Mouse (Mus musculus): ENCODE results near the gene Furin. TPM values are rescaled to one million over a fixed set of nuclear protein-coding genes. Genes with fewer than 3 reads are reported as not detected.
A peak's percentile ranks its signal among the peaks of the same experiment; 100 is the strongest.

Furin gene
- total RNA-seq, 1 experiment from 2014 or later, result 31.1 TPM

DNA sequence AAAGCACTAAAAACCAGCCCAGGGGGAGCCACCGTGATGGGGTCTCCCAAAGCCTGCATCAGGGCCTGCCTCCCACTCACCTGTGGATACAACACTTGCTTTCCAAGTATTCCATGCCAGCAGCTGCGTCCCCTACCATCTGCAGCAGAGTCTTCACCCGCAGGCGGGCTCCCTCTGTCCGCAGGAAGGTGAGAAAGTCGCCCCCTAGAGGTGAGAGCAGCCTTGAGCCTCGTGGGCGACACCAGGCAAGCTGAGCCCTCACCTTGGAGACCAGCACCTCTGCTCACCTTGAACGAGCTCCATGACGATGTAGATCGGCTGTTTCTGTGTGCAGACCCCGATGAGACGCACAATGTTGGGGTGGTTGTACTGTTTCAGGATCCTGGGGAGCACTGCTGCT lies 25.7 kb downstream of the Furin start:
- ATAC-seq (replicated peaks; ENCODE audit: insufficient number of reproducible peaks, low FRiP score, low TSS enrichment, poor library complexity, severe bottlenecking), result no peak

DNA sequence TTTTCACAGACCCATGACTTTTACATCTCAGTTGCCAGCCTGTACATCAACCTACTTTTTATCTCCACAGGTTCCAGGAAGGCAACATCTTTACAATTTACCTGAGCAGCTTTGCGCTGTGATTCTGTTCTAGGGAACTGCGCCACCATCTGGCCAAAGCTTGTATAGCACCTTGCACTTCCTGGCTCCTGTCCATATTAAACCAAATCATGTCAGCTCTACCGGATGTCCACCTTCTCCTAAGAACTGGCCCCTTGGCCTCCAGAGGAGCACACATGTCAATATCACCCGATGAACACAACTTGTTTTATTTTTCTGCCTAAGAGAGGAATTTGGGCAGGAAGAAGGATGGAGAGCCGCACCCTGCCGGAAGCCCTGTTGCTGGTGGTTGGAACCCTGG lies 27.8 kb downstream of the Furin start:
- ATAC-seq (replicated peaks; ENCODE audit: insufficient number of reproducible peaks, low FRiP score, low TSS enrichment, poor library complexity, severe bottlenecking), result peak; percentile 34; the same call in 1 of the 2 replicates

DNA sequence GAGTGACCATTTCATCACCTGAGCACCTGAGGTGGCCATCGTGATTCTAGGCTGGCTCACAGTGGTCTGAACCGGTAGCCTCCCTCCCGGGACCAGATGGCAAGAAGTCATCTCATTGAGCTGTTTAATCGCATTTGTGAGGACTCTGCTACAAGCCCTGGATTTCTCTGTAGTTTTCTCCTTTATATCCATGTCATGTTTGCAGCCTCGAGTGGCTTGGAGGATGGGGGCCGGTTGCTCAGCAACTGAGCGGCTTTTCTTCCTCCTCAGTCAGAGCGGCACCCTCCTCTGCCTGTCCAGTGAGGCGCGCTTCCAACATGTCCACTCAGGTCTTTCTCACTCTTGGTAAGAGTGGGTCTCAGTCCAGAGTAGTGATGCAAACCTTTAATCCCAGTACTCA lies 29.0 kb downstream of the Furin start:
- ATAC-seq (replicated peaks; ENCODE audit: insufficient number of reproducible peaks, low FRiP score, low TSS enrichment, poor library complexity, severe bottlenecking), result no peak

DNA sequence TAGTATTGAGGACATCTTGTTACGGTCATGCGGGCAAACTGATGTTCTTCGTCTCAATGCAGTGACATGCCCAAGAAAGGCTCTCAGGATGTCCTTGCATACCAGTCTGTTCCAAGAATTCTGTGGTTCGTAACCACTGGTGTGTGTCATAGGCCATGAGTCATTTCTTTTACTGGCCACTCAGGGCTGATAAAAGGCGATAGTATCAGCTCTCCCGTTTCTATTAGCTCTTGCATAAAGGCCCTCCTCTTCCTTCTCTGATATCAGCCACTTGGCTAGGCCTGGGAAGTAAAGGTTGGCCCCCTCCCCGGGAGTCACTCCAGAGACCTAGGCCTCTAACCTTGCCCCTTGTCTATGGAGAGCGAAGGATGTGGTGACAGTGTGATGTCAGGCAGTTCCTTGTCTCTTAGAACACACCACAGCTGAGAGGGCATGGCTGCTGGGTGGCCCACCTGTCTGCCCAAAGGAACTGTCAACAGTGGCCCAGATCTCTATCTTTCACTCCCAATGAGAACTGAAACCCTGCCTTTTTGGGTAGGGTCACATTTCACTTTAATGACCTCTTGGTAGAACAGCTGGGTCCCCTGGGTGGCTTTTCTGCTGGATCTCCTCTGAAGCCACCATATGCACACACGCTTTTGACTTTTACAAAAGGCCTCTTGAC lies 29.7 kb downstream of the Furin start:
- ATAC-seq (replicated peaks; ENCODE audit: insufficient number of reproducible peaks, low FRiP score, low TSS enrichment, poor library complexity, severe bottlenecking), result peak; percentile 9; the same call in 1 of the 2 replicates

DNA sequence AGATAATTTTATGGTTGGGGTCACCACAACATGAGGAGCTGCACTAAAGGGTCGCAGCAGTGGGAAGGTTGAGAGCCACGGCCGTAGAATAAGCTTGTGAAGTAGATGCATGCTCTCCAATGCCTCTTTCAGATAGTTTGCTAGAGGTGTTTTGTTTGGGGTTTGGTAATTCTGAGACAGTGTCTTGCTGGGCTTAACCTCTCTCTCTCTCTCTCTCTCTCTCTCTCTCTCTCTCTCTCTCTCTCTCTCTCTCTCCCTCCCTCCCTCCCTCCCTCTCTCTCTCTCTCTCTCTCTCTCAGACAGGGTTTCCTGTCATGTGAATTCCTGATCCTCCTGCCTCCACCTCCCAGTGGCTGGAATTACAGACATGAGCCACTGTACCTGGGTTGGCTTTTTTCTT lies 30.5 kb downstream of the Furin start:
- no peak for ATAC-seq (replicated peaks; ENCODE audit: insufficient number of reproducible peaks, low FRiP score, low TSS enrichment, poor library complexity, severe bottlenecking)

DNA sequence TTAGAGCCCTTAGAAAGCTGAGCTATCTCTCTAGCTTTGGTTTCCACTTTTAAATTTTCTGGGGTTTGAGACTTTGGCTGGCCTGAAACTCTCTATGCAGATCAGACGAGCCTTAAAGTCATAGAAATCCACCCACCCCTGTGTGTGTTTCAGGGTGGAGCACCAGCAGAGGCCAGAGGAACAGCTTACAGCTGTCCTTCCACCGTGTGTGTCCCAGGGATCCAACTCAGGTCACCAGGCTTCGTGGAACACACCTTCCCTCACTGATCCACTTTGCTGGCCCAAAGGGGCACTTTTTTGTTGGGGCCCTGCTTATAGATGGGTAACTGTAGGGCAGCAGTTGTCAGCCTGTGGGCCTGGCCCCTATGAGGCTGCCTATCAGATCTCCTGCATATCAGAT lies 31.0 kb downstream of the Furin start:
- ATAC-seq (replicated peaks; ENCODE audit: insufficient number of reproducible peaks, low FRiP score, low TSS enrichment, poor library complexity, severe bottlenecking), result no peak

DNA sequence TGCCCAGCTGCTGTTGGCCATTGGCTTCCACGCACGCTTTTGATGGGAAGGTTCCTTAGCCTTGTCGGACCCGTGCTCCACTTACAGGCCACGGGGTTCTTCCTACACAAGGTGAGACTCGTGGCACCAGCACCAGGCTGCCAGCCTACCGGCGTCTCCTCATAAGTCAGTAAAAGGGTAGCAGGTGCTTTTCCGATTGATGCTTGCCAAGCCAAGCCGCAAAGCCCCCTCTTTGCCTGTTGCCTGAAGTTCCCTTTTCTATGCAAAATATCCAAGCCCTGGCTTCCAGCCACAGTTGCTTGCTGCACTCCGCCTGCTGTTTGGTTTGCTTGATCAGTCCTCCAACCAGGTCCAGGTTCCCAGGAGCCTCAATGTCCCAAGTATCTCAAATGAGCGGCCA lies 31.4 kb downstream of the Furin start:
- ATAC-seq (replicated peaks; ENCODE audit: insufficient number of reproducible peaks, low FRiP score, low TSS enrichment, poor library complexity, severe bottlenecking), result no peak

DNA sequence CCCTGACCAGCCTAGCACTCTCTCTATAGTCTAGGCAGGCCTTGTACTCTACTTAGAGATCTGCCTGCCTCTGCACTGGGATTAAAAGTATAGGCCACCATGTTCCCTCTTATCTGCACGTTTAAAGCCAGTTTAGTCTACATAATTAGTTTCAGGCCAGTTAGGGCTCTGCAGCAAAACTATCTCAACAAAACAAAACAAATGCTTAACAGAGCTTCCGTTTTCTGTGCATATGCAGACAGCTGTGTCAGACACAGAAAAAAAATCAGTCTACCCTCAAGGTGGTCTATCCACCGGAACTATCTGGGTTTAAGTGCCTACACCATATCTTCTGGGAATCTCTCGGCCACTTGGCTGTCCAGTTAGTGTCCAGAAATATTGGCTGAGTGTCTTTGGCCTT lies 31.9 kb downstream of the Furin start:
- ATAC-seq (replicated peaks; ENCODE audit: insufficient number of reproducible peaks, low FRiP score, low TSS enrichment, poor library complexity, severe bottlenecking), result no peak

DNA sequence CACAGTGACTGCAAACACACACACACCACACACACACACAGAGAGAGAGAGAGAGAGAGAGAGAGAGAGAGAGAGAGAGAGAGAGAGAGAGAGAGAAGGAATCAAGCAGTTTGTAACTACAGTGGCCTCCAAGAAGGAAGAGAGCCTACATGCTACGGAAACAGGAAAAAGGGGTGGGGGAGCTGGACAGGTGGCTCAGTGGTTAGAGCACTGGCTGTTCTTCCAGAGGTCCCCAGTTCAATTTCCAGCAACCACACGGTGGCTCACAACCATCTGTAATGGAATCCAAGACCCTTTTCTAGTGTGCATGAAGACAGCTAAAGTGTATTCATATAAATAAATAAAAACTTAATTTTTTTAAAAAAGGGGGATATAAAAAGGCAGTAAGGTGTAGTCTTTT lies 32.6 kb downstream of the Furin start:
- ATAC-seq (replicated peaks; ENCODE audit: insufficient number of reproducible peaks, low FRiP score, low TSS enrichment, poor library complexity, severe bottlenecking), result no peak

DNA sequence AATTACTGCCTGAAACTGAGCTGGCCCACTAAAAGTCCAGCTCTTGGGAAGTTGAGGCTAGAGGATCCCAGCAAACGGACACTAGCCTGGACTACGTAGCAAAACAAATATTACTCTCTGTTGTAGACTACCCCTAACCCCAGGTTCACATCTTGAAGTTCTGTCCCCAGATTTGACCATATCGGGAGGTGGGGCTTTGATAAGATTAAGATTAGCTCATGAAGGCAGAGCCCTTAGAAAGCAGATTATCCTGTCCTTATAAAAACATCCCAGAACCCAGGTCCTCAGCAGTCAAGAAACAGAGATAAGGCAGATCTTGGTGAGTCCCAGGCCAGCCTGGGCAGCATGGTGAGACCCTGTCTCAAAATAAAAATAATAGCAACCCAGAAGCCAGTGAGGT lies 33.1 kb downstream of the Furin start:
- no peak for ATAC-seq (replicated peaks; ENCODE audit: insufficient number of reproducible peaks, low FRiP score, low TSS enrichment, poor library complexity, severe bottlenecking)

DNA sequence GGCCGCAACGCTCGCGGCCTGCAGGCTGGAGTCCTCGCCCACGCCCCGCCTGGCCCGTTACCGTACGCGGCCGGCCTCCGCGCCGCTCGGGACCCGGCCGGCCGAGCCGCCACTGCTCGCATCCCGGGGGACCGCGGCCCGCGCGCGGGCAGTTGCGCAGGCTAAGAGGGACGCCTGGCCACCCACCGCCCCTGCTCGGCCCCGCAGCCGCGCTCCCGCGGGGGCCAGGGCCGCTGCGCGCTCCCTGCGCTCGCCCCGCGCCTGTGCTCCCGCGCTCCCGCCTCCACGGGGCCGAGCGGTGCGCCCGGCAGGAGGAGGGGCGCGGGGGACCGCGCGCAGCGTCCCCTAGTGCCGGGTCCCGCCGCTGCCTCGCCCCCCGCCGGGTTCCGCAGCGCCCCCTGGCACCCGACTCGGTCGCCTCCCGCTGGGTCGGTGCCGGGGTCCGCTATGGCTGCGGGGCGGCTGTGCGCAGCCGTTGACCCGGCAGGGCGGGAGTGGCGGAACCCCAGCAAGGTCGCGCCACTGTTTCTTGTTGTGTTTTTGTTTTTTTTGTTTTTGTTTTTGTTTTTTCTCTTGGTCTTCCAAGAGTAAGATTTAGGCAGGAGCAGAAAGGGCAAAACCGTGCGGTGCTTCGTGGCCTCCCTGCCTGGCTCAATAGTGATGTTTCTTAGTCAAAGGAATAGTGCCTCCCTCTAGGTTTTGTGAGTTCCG lies 34.0 kb downstream of the Furin start, which contains the start of gene Man2a2:
Man2a2 (minus strand) TSS at position 335 of the 711 bp plus-strand sequence.
- ATAC-seq (replicated peaks; ENCODE audit: insufficient number of reproducible peaks, low FRiP score, low TSS enrichment, poor library complexity, severe bottlenecking), result no peak

DNA sequence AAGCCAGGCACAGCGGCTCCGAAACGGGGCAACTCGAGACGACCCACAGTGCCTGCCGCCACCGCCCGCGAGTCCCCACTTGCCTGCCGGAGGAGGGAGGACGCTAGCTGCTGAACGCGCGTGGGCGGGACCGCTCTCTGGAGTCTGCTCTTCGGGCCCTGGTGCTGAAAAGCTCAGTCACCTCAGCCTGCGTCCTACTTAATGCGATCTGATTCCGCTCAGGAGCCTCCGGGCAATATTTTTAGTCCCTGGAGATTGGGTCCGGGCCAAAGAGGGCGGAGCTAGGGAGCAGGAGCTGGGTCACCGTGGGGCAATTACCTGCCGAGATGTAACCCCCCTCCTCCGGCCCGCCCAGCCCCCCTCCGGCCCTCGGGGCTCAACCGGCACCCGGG lies 34.6 kb downstream of the Furin start:
- peak; percentile 19; the same call in 1 of the 2 replicates for ATAC-seq (replicated peaks; ENCODE audit: insufficient number of reproducible peaks, low FRiP score, low TSS enrichment, poor library complexity, severe bottlenecking)

DNA sequence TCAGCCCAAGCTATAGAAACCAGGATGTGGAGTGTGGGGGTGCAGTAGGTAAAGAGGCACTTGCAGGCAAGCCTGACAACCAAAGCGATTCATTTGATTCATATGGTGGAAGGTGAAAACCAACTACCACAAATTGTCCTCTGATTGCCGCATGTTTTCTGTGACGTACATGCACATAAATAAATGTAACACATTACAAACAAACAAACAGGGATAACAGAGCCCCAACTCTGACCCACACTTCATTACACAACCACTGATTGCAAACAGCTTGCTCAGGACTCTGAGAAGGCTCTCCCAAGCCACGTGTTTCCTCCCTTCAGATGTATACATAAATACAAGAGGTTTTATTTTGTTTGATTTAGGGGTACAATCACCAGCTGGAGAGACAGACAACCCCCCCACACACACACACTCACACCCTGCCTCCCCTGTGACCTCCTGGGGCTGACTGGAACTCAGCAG lies 35.2 kb downstream of the Furin start:
- peak; percentile 26; the same call in 1 of the 2 replicates for ATAC-seq (replicated peaks; ENCODE audit: insufficient number of reproducible peaks, low FRiP score, low TSS enrichment, poor library complexity, severe bottlenecking)

DNA sequence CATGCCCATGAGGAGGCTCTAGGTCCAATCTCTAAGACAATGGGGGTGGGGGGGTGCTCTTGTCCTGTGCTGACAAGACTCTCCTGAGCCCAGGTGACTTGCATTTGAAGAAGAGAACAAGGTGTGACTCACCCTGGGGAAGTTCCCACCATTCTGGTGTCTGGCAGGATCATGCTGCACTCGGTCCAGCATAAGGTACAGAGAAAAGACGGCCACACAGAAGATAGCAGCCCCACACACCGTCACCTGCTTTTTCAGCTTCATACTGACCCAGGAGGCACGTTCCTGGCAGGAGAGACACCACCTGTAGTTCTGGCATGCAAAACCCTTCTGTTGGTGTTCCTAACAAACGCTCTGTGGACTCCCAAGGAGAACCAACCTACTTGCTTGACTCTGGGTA lies 35.8 kb downstream of the Furin start:
- no peak for ATAC-seq (replicated peaks; ENCODE audit: insufficient number of reproducible peaks, low FRiP score, low TSS enrichment, poor library complexity, severe bottlenecking)

DNA sequence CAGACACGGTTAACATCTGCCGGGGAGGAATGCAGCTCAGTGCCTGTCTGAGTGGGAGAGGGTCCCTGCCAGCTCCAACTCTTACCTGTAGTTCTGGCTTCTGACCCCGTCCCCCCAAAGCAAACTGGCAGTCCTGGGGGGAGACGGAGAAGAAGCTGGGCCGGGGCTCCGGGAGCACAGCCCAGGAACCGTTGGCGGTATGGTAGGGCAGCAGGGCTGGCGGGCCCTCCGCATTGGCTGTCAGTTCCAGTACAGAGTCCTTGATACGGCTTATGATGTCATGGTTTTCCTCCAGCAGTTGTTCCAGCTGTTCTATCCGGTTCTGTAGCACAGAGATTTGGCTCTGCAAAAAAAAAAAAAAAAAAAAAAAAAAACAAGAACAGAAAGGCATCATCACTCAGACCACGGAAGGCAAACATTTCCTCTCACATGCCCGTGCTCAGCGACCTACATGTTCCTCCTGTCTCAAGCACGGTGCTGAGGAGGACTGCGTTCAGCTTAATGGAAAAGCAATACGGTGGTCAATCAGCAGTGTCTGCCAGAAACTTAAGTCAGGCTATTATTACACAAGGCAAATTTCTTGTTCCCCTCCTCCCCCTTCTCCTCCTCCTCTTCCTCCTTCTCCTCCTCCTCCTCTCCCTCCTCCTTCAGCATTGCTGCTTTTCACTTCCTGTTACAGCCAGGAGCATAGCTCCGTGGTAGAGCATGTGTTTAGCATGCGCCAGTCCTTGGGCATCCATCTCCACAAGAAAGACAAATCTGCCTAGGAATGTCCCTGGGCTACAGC lies 36.4 kb downstream of the Furin start:
- ATAC-seq (replicated peaks; ENCODE audit: insufficient number of reproducible peaks, low FRiP score, low TSS enrichment, poor library complexity, severe bottlenecking), result peak; percentile 42

DNA sequence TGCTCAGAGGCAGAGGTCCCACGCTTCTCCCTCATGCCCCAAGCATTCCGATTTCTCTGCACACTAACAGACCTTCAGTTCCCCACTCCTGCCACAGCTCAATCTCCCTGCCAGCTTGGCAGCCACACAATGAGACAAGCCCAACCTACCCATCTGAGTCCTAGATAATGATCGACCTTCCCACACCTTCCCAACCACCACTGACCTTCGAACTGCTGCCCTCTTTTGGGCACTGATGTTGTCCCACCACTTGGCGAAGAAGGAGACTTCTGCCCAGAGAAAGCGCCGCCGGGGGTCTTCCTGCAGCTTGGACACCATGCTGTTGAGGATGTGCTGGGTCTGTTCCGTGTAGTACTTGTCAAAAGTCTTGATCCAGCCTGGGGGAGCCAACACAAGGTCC lies 37.2 kb downstream of the Furin start:
- ATAC-seq (replicated peaks; ENCODE audit: insufficient number of reproducible peaks, low FRiP score, low TSS enrichment, poor library complexity, severe bottlenecking), result no peak

DNA sequence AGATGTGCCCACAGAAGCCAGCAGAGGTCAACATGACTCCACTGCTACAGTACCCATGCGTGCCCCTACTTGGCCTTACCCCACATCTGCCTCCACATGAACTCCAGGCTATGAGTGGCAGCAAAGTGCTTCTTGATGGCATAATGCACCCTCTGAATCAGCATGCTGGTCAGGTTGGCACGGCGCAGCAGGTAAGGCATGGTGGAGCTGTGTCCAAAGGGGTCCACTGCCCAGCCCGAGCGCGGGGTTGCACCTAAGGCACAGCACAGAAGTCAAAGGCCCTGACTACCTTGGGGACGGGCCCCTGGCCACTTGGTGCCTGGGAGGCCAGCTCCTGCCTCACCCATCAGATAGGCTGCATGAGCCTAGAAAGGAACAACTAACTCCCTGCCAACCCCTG lies 38.0 kb downstream of the Furin start:
- ATAC-seq (replicated peaks; ENCODE audit: insufficient number of reproducible peaks, low FRiP score, low TSS enrichment, poor library complexity, severe bottlenecking), result no peak

DNA sequence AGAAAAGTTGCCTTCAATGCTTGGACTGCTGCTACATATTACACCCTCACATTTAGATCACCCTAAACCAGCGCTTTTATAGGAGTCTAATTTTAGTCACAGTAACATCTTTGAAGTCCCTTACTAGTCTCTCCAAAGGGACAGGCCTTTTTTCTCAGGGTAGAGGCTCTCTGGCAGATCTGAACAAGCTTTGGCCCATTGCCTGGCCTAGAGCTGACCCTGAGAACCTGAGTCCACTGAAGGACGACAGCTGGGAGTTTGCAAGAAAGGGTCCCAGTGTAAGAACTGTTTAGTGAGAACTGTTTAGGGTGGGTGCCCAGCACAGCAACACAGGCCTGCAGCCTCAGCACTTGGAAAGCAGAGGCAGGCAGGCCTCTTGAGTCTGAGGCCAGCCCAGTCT lies 39.5 kb downstream of the Furin start:
- ATAC-seq (replicated peaks; ENCODE audit: insufficient number of reproducible peaks, low FRiP score, low TSS enrichment, poor library complexity, severe bottlenecking), result no peak

DNA sequence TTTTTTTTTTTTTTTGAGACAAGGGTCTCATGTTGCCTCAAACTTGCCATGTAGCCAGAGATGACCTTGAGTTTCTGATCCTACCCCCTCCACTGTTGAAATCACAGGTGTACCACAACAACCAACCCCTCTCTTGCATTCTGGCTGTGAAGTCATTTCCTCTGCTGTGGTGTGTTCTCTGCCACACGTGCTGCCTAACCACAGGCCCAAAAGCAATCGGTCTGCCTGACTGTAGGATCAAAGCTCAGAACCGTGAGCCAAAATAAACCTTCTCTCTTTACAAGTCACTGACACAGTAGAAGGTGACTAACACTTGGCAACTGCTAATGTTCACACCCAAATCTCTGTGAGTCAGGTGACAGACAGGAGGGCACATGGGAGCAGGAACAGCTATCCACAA lies 44.8 kb downstream of the Furin start:
- no peak for ATAC-seq (replicated peaks; ENCODE audit: insufficient number of reproducible peaks, low FRiP score, low TSS enrichment, poor library complexity, severe bottlenecking)

DNA sequence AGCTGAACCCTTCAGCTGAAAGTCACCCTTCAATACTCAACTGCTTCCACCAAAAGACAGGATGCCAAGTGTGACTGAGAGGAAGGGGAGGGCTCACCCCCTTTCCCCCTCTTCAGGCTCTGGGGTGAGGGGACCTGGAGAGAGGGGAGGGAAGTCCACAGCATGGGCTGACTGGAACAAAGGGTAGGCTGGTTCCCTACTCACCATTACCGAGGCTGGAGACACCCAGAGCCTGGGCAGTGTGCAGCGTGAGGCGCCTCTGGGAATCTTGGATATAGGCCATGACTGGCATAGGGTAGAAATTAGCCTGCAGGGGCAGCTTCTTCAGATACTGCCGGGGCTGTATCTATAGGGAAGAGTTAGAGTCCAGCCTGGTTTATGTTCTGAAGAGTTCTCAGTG lies 47.2 kb downstream of the Furin start:
- ATAC-seq (replicated peaks; ENCODE audit: insufficient number of reproducible peaks, low FRiP score, low TSS enrichment, poor library complexity, severe bottlenecking), result no peak
